Mouse (Mus musculus): ENCODE data around the gene 4930548H24Rik. TPM values are rescaled to one million over a fixed set of nuclear protein-coding genes. Genes with fewer than 3 reads are reported as not detected.

The 4930548H24Rik gene
- not detected in 2 replicates for polyA plus RNA-seq (2016; fragmentation: Nextera tagmentation; extraction: Ambion mirVana)

- 78% methylated on average over 3 of the region's 3 CpGs for WGBS (ENCODE audit: insufficient replicate concordance)
Observed at GRCm38 (mm10) chr5:31485440-31485839, at the start of gene 4930548H24Rik. 4930548H24Rik (plus strand) TSS chr5:31485740.

DNA sequence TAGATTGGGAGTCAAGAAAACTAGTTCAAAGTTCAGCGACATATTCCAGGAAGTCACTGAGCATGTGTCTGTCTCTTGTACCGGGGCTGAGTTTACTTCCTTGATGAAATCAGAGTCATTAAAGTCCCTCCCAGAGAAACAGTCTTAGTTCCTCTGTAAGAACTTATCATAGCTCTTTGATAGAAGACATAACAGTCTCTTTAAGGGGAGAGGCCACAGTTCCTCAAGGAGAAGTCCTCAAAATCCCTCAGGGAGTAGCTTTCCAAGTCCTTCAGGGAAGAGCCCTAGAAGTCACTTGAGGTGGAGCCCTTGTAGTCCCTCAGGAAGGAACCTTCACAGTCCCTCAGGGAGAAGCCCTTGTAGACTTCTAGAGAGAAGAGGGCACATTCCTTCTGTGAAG, 34.2 kb upstream of the 4930548H24Rik start:
- H3K27ac ChIP-seq: 0 out of 2 replicates have a peak overlapping the region, but pooled peaks have one; percentile 70
- 41% methylated on average over 2 of the region's 2 CpGs for WGBS (ENCODE audit: insufficient replicate concordance)
- no peaks in the 10 kb centered on the region for H3K36me3 ChIP-seq
- no peaks in the 10 kb centered on the region for H3K27me3 ChIP-seq (replicated peaks)
- H3K9me3 ChIP-seq (replicated peaks): no peaks in the 10 kb centered on the region
- H3K9ac ChIP-seq: no peak overlapping the region
- peak overlapping the region; percentile 77; the same call in 1 of the 2 replicates for H3K4me2 ChIP-seq
- no peak for ATAC-seq
- no peak overlapping the region for H3K4me3 ChIP-seq
- peaks cover 23% of the 10 kb centered on the region for H3K4me1 ChIP-seq

More at GRCm38 (mm10) chr5:31485440-31485839, at the start of gene 4930548H24Rik:
- Histone ChIP-seq H3K27me3 (replicated peaks) (no peaks in the 10 kb centered on the region), H3K9me3 (replicated peaks) (no peaks in the 10 kb centered on the region), H3K9ac (no peak within 1 kb of the TSS), H3K27ac (no peak within 1 kb of the TSS), H3K4me2 (no peak within 1 kb of the TSS), H3K4me3 (no peak within 1 kb of the TSS), H3K4me1 (no peaks in the 10 kb centered on the region), H3K36me3 (peaks cover 24% of the 10 kb centered on the region)
- no peak for ATAC-seq

- no peaks in the 10 kb centered on the region for H3K27me3 ChIP-seq (replicated peaks)
- peak within 1 kb of the TSS; percentile 77 for H3K4me2 ChIP-seq
- ATAC-seq: peak; percentile 96
- peak within 1 kb of the TSS; percentile 70 for H3K27ac ChIP-seq
- peak within 1 kb of the TSS; percentile 79 for H3K9ac ChIP-seq
- peak within 1 kb of the TSS; percentile 64 for H3K4me3 ChIP-seq
- H3K4me1 ChIP-seq: peaks cover 23% of the 10 kb centered on the region
- no peaks in the 10 kb centered on the region for H3K36me3 ChIP-seq
- 7% methylated on average over 23 of the region's 23 CpGs for whole genome bisulfite sequencing (ENCODE audit: insufficient replicate concordance)
- H3K9me3 ChIP-seq (replicated peaks): no peaks in the 10 kb centered on the region
Observed at GRCm38 (mm10) chr5:31451878-31452561, 33.5 kb upstream of the 4930548H24Rik start, which contains the start of gene Zfp512. Zfp512 (plus strand) TSS chr5:31452431.

- H3K27me3 ChIP-seq (replicated peaks): no peaks in the 10 kb centered on the region
- no peaks in the 10 kb centered on the region for H3K36me3 ChIP-seq
- 0% methylated on average over 11 of the region's 11 CpGs for WGBS (ENCODE audit: insufficient replicate concordance)
- peak overlapping the region; percentile 64 for H3K4me3 ChIP-seq
- peak; percentile 54 for ATAC-seq
- H3K4me1 ChIP-seq: peaks cover 23% of the 10 kb centered on the region
- peak overlapping the region; percentile 79 for H3K9ac ChIP-seq
- H3K27ac ChIP-seq: peak overlapping the region; percentile 70
- H3K9me3 ChIP-seq (replicated peaks): no peaks in the 10 kb centered on the region
- H3K4me2 ChIP-seq: peak overlapping the region; percentile 77
Observed at GRCm38 (mm10) chr5:31452562-31452878, 33.0 kb upstream of the 4930548H24Rik start.

DNA sequence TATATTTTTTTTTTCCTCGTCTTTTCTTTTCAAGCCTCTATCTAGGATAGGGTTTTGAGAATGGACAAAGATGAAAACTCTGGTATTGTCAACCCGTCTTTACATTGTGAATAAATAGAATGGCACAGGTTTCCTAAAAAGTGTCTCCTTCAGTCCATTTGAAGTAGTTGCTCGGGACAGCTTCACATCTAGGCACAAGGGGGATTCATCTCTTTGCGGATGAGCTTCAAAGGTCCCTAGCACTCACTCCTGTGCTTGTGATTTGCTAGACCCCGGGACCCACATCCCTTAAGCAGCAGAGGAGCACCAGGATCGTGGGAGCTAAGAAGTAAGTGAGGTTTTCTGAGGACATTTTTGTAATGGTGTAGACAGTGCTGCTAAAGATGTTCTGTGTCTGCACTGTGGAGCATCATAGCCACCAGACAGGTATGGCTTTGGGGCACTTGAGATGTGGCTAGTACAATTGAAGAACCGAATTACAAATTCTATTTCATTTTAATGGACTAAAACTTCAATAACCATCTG, 32.6 kb upstream of the 4930548H24Rik start:
- WGBS (ENCODE audit: insufficient replicate concordance): 6% methylated on average over 7 of the region's 7 CpGs
- peak overlapping the region; percentile 79 for H3K9ac ChIP-seq
- no peaks in the 10 kb centered on the region for H3K36me3 ChIP-seq
- H3K4me1 ChIP-seq: peaks cover 23% of the 10 kb centered on the region
- peak overlapping the region; percentile 77 for H3K4me2 ChIP-seq
- H3K27me3 ChIP-seq (replicated peaks): no peaks in the 10 kb centered on the region
- H3K4me3 ChIP-seq: peak overlapping the region; percentile 64
- no peaks in the 10 kb centered on the region for H3K9me3 ChIP-seq (replicated peaks)
- ATAC-seq: no peak
- H3K27ac ChIP-seq: no peak overlapping the region

DNA sequence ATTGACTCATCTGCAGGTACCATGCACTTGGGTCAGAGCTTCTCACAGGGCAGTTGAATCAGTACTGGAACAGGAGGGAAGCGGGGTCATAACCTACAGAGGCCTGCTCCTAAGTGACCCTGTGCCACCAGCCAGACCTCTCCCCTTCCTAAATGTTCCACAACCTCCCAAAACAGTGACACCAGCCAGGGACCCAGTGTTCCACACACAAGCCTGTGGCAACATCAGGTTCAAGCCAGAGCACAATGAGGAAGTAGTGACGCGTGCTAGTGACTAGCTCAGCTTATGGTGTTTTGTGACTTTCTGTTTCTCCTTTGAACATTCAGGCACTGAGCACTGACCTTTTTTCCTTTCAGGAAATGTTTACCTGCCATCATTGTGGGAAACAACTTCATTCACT, 17.7 kb upstream of the 4930548H24Rik start:
- Histone ChIP-seq H3K9me3 (replicated peaks) (no peaks in the 10 kb centered on the region), H3K27ac (no peak overlapping the region), H3K36me3 (peaks cover 73% of the 10 kb centered on the region), H3K27me3 (replicated peaks) (no peaks in the 10 kb centered on the region), H3K9ac (no peak overlapping the region), H3K4me1 (peaks cover 2% of the 10 kb centered on the region; the same call in 1 of the 2 replicates), H3K4me3 (no peak overlapping the region), H3K4me2 (no peak overlapping the region)
- WGBS (ENCODE audit: insufficient replicate concordance): 81% methylated on average over 3 of the region's 3 CpGs
- no peak for ATAC-seq

DNA sequence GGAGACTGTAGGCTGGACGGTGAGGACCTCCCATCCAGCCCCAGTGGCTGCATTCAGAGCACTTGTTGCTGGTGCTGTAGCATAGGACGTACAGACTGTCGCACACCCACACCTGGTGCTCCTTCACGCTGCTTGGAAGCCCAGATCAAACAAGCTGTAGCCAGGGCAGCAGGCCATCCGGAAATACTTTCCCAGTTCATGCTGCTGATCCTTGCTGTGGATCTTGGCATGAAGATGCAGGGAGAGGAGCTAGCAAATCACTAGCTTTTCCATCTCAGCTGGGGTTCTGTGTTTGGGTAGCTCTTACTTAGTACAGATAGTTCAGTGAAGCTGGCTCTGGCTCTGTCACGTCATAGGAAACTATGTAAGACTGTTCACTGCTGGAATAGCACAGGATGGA, 15.8 kb upstream of the 4930548H24Rik start:
- Histone ChIP-seq H3K36me3 (peaks cover 92% of the 10 kb centered on the region), H3K4me1 (no peaks in the 10 kb centered on the region), H3K4me2 (no peak overlapping the region), H3K9ac (no peak overlapping the region), H3K9me3 (replicated peaks) (no peaks in the 10 kb centered on the region), H3K4me3 (no peak overlapping the region), H3K27me3 (replicated peaks) (no peaks in the 10 kb centered on the region), H3K27ac (no peak overlapping the region)
- 83% methylated on average over 6 of the region's 6 CpGs for WGBS (ENCODE audit: insufficient replicate concordance)
- no peak for ATAC-seq

DNA sequence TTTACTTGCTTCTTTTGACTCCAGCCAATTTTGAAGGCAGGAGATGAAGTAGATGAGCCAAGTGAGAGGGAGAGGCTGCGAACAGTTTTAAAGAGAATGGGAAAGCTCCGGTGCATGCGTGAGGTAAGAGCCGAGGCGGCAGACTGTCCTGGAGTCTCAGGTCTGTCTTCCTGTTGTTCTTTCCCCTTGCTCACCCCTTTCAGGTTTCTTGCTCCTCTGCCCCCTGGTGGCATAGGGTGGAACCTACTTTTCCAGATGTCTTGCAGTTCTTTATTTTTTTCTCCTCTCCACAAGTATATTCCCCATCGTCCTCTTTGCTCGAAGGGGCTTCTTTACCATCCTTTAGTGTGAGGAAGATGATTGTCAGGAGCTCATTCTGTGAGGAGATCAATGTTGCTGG, 15.2 kb upstream of the 4930548H24Rik start:
- Histone ChIP-seq H3K9ac (no peak overlapping the region), H3K4me1 (no peaks in the 10 kb centered on the region), H3K27ac (no peak overlapping the region), H3K27me3 (replicated peaks) (no peaks in the 10 kb centered on the region), H3K4me2 (no peak overlapping the region), H3K4me3 (no peak overlapping the region), H3K9me3 (replicated peaks) (no peaks in the 10 kb centered on the region), H3K36me3 (peaks cover 95% of the 10 kb centered on the region)
- 68% methylated on average over 7 of the region's 7 CpGs for WGBS (ENCODE audit: insufficient replicate concordance)
- no peak for ATAC-seq

- Histone ChIP-seq H3K9ac (no peak overlapping the region), H3K27me3 (replicated peaks) (no peaks in the 10 kb centered on the region), H3K27ac (no peak overlapping the region), H3K9me3 (replicated peaks) (no peaks in the 10 kb centered on the region), H3K4me1 (no peaks in the 10 kb centered on the region), H3K4me2 (no peak overlapping the region), H3K4me3 (no peak overlapping the region), H3K36me3 (peaks cover 73% of the 10 kb centered on the region)
- 85% methylated on average over 4 of the region's 4 CpGs for WGBS (ENCODE audit: insufficient replicate concordance)
- no peak for ATAC-seq
Observed at GRCm38 (mm10) chr5:31480536-31480935, 5.0 kb upstream of the 4930548H24Rik start.

- Histone ChIP-seq H3K4me2 (no peak overlapping the region), H3K27me3 (replicated peaks) (0 out of 2 replicates have a peak, but pooled peaks cover 4% of the 10 kb centered on the region), H3K36me3 (peaks cover 4% of the 10 kb centered on the region; the same call in 1 of the 2 replicates), H3K9me3 (replicated peaks) (no peaks in the 10 kb centered on the region), H3K9ac (no peak overlapping the region), H3K27ac (no peak overlapping the region), H3K4me1 (no peaks in the 10 kb centered on the region), H3K4me3 (no peak overlapping the region)
- 69% methylated on average over 3 of the region's 3 CpGs for WGBS (ENCODE audit: insufficient replicate concordance)
- no peak for ATAC-seq
Observed at GRCm38 (mm10) chr5:31487889-31488288, 2.3 kb downstream of the 4930548H24Rik start.

DNA sequence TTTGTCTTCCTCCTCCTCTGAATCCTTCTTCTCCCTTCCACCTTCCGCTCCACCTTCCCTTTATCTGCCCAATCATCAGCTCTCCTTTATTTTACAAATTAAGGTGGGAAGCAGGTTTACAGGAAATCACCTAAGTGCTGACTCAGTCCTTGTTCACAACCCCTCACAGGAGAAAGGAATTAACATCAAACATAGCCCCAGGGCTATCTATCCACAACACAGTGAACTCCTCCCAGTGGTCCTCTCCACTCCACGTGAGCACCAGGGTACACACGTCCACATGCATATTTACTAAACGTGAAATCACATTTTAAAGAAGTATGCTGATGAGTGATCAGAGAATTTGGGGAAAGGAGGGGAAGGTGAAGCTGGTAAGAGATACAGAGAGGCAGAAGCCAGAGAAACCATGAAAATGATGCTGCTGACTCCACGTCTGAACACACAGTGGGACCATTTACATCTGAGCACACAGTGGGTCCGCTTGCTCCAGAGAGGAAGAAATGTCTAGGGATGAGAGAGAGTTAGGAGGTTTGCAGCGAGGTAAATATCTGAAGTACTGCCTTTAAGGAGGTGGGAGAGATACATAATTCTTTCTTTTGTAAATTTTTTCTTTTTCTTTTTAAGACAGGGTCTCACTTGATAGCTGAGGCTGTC, 3.7 kb downstream of the 4930548H24Rik start:
- no peak for ATAC-seq
- peaks cover 2% of the 10 kb centered on the region; the same call in 1 of the 2 replicates for H3K36me3 ChIP-seq
- H3K9ac ChIP-seq: no peak overlapping the region
- peaks cover 5% of the 10 kb centered on the region for H3K4me1 ChIP-seq
- 58% methylated on average over 7 of the region's 7 CpGs for WGBS (ENCODE audit: insufficient replicate concordance)
- no peak overlapping the region for H3K27ac ChIP-seq
- H3K4me2 ChIP-seq: no peak overlapping the region
- H3K4me3 ChIP-seq: no peak overlapping the region
- H3K27me3 ChIP-seq (replicated peaks): 0 out of 2 replicates have a peak, but pooled peaks cover 4% of the 10 kb centered on the region
- no peaks in the 10 kb centered on the region for H3K9me3 ChIP-seq (replicated peaks)

DNA sequence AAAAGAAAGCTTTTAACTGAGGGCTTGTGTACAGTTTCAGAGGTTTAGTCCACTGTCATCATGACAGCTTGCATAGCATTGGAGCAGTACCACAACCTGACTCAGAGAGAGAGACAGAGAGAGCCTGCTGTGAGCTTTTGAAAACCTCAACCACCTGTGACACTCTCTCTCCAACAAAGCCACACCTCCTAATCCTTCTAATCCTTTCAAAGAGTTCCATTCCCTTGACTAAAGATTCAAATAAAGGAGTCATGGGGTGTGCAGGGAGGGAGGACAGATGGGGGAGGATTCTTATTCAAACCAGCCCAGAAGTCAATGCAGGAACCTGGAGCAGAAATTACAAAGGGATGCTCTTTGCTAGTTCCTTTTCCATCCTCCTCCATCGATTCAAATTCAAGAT, 6.5 kb downstream of the 4930548H24Rik start:
- peaks cover 20% of the 10 kb centered on the region for H3K4me1 ChIP-seq
- 45% methylated on average over 1 of the region's 1 CpGs for WGBS (ENCODE audit: insufficient replicate concordance)
- ATAC-seq: no peak

More for the DNA sequence above, 6.5 kb downstream of the 4930548H24Rik start:
- H3K4me2 ChIP-seq: no peak overlapping the region
- H3K36me3 ChIP-seq: peaks cover 11% of the 10 kb centered on the region
- no peak overlapping the region for H3K4me3 ChIP-seq
- no peak overlapping the region for H3K9ac ChIP-seq
- H3K27ac ChIP-seq: no peak overlapping the region
- H3K9me3 ChIP-seq (replicated peaks): no peaks in the 10 kb centered on the region
- H3K27me3 ChIP-seq (replicated peaks): 0 out of 2 replicates have a peak, but pooled peaks cover 4% of the 10 kb centered on the region

Data from liver, embryonic 12.5 days (tissue).